Mouse (Mus musculus) forebrain, embryonic 13.5 days (tissue): ENCODE data around the gene Bcl9. TPM values are rescaled to one million over a fixed set of nuclear protein-coding genes. Genes with fewer than 3 reads are reported as not detected.

Experiments
- ATAC-seq: fragments of 200-750 bp; cut with Nextera tagmentation; 2 replicates; pipeline ENCODE4 v1.8.0; 2017
- H3K27ac ChIP-seq: fragments of 300-500 bp; sonication (generic); 2 replicates; pipeline ENCODE4 v1.5.1; 2015; ENCODE audit warnings: inconsistent platforms, mild to moderate bottlenecking, moderate library complexity
- H3K27me3 ChIP-seq: fragments of 300-500 bp; sonication (generic); 2 replicates; pipeline ENCODE4 v1.6.1; 2015; ENCODE audit warnings: mild to moderate bottlenecking, inconsistent platforms
- H3K36me3 ChIP-seq: fragments of 300-500 bp; sonication (generic); 2 replicates; pipeline ENCODE4 v1.6.1; 2015; ENCODE audit warnings: mild to moderate bottlenecking, inconsistent platforms; ENCODE audit not compliant: poor library complexity, severe bottlenecking
- H3K4me1 ChIP-seq: fragments of 300-500 bp; sonication (generic); 2 replicates; pipeline ENCODE4 v1.6.1; 2015; ENCODE audit warnings: inconsistent platforms
- H3K4me2 ChIP-seq: fragments of 300-500 bp; sonication (generic); 2 replicates; pipeline ENCODE4 v1.6.1; 2015; ENCODE audit warnings: inconsistent platforms, mild to moderate bottlenecking, moderate library complexity
- H3K4me3 ChIP-seq: fragments of 300-500 bp; sonication (generic); 2 replicates; pipeline ENCODE4 v1.5.1; 2015; ENCODE audit warnings: mild to moderate bottlenecking, inconsistent platforms
- H3K9ac ChIP-seq: fragments of 300-500 bp; sonication (generic); 2 replicates; pipeline ENCODE4 v1.6.1; 2015; ENCODE audit warnings: mild to moderate bottlenecking, inconsistent platforms
- H3K9me3 ChIP-seq: fragments of 300-500 bp; sonication (generic); replicated peaks from 2 replicates; pipeline ENCODE4 v1.6.1; 2016; ENCODE audit warnings: inconsistent platforms
- WGBS: fragments of 180-500 bp; shearing (Covaris S2); methylation state at CpG from one replicate; pipeline ENCODE4 v1.1.7; 2015; 5-methylcytosine and 5-hydroxymethylcytosine counted together
- polyA plus RNA-seq: library from polyadenylated mRNA; unstranded; fragments of >200 nt; fragmentation: Nextera tagmentation; extraction: Ambion mirVana; gene quantifications from 2 replicates; pipeline ENCODE4 v1.2.1, GENCODE M21; 2015

Bcl9 gene
- polyA plus RNA-seq, 1 experiment from 2014 or later, result 105 TPM

DNA sequence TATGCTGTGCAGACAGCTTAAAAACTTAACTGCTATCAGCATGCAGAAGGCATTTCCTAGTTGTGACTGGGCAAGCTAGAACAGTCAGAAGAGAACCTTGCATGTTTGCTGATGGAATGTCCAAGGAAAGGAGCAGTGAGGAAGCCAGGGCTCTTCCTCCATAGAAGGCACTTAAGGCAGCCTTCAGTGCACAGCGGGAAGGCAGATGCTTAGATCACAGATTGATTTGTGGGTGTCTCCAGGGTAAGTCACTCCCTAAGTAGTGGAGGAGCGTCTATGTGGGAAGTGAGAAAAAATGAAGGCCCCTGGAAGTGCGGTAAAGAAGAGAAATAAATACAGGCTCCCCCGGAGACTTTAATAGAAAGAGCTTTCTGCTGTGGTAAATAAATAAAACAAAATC lies 98.5 kb downstream of the Bcl9 start:
- H3K4me1 ChIP-seq, result peaks cover 5% of the 10 kb centered on the region; the same call in 1 of the 2 replicates
- no peak for ATAC-seq
- H3K4me2 ChIP-seq, result no peak overlapping the region
- H3K27ac ChIP-seq, result no peak overlapping the region
- H3K9me3 ChIP-seq, result no peaks in the 10 kb centered on the region
- H3K27me3 ChIP-seq, result no peaks in the 10 kb centered on the region
- H3K9ac ChIP-seq, result no peak overlapping the region
- WGBS, result 29% methylated on average over 4 of the region's 4 CpGs
- peaks cover 18% of the 10 kb centered on the region for H3K36me3 ChIP-seq
- H3K4me3 ChIP-seq, result no peak overlapping the region

GRCm38 (mm10) chr3:97196571-97196970 lies 101.1 kb downstream of the Bcl9 start:
- H3K27me3 ChIP-seq, result no peaks in the 10 kb centered on the region
- no peaks in the 10 kb centered on the region for H3K9me3 ChIP-seq
- 90% methylated on average over 8 of the region's 8 CpGs for WGBS
- no peak overlapping the region for H3K27ac ChIP-seq
- H3K36me3 ChIP-seq, result no peaks in the 10 kb centered on the region
- no peak overlapping the region for H3K4me3 ChIP-seq
- H3K4me2 ChIP-seq, result no peak overlapping the region
- H3K9ac ChIP-seq, result no peak overlapping the region
- H3K4me1 ChIP-seq, result peaks cover 5% of the 10 kb centered on the region; the same call in 1 of the 2 replicates
- ATAC-seq, result no peak

DNA sequence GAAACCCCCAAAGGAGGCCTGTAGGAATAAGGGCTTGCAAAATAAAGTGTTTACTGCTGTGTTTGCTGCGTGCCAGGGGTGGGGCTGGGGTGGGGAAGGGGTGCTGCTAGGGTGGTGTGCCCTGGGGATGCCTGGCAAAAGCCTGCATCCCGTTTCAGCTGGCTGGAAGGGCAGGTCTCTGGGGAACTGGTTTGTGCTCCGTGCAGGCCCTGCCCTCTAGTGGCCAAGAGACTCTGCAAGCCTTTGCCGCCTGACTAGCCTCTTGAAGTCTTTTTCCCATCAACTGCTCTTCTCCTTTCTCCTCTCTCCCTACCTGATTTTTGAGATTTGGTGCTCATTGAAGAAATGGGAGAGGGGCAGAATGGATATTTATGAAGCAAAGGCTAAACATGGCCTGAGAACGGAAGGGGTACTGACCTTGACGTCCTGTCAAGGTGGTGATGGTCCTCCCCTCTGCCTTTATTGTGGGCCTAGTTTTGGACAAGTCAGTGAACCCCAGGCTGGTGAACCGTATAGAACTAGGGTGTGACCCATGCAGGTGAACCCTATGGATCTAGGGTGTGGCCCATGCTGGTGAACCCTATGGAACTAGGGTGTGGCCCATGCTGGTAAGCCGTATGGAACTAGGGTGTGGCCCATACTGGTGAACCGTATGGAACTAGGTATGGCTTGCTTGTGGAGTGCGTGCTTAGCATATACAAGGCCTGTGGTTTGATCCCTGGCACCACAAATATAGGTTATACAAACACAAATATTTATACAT lies 112.4 kb downstream of the Bcl9 start:
- Histone ChIP-seq H3K36me3 (no peaks in the 10 kb centered on the region), H3K9ac (no peak overlapping the region), H3K4me2 (no peak overlapping the region), H3K27ac (no peak overlapping the region), H3K27me3 (no peaks in the 10 kb centered on the region), H3K4me3 (no peak overlapping the region), H3K9me3 (no peaks in the 10 kb centered on the region), H3K4me1 (no peaks in the 10 kb centered on the region)
- WGBS, result 46% methylated on average over 10 of the region's 10 CpGs
- ATAC-seq, result peak; percentile 65

DNA sequence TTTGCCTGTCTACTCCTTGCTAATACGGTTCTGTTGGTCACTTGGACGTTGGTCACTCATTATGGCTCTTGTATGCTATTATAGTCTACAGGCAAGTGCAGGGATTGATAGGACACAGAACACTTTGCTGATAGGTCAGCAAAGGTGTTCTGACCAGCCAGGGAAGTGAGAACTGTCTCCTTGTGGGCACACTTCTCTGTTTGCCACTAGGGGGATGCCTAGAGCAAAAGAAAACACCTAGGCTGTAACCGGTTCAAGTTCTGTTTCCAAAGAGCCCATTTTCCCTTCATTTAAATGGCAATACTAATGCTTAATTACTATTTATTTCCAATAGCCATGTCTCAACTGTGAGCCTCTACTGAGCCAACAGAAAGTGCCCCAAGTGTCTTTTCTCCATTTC lies 113.9 kb downstream of the Bcl9 start:
- Histone ChIP-seq H3K4me1 (no peaks in the 10 kb centered on the region), H3K36me3 (no peaks in the 10 kb centered on the region), H3K9ac (no peak overlapping the region), H3K27ac (no peak overlapping the region), H3K9me3 (no peaks in the 10 kb centered on the region), H3K4me3 (no peak overlapping the region), H3K4me2 (no peak overlapping the region), H3K27me3 (no peaks in the 10 kb centered on the region)
- no peak for ATAC-seq
- WGBS, result 46% methylated on average over 3 of the region's 3 CpGs

- H3K27ac ChIP-seq, result no peak overlapping the region
- H3K4me3 ChIP-seq, result no peak overlapping the region
- H3K27me3 ChIP-seq, result no peaks in the 10 kb centered on the region
- no peak overlapping the region for H3K9ac ChIP-seq
- H3K4me2 ChIP-seq, result no peak overlapping the region
- no peaks in the 10 kb centered on the region for H3K4me1 ChIP-seq
- WGBS, result 68% methylated on average over 6 of the region's 6 CpGs
- no peak for ATAC-seq
- H3K36me3 ChIP-seq, result 0 out of 2 replicates have a peak, but pooled peaks cover 5% of the 10 kb centered on the region
- no peaks in the 10 kb centered on the region for H3K9me3 ChIP-seq
Measured at GRCm38 (mm10) chr3:97180527-97180926, 117.2 kb downstream of the Bcl9 start.

GRCm38 (mm10) chr3:97178885-97179284 lies 118.8 kb downstream of the Bcl9 start:
- WGBS, result 81% methylated on average over 6 of the region's 6 CpGs
- no peak overlapping the region for H3K27ac ChIP-seq
- no peak overlapping the region for H3K4me2 ChIP-seq
- H3K36me3 ChIP-seq, result 0 out of 2 replicates have a peak, but pooled peaks cover 5% of the 10 kb centered on the region
- no peak for ATAC-seq
- no peak overlapping the region for H3K4me3 ChIP-seq
- H3K9ac ChIP-seq, result no peak overlapping the region
- no peaks in the 10 kb centered on the region for H3K9me3 ChIP-seq
- no peaks in the 10 kb centered on the region for H3K27me3 ChIP-seq
- H3K4me1 ChIP-seq, result no peaks in the 10 kb centered on the region

DNA sequence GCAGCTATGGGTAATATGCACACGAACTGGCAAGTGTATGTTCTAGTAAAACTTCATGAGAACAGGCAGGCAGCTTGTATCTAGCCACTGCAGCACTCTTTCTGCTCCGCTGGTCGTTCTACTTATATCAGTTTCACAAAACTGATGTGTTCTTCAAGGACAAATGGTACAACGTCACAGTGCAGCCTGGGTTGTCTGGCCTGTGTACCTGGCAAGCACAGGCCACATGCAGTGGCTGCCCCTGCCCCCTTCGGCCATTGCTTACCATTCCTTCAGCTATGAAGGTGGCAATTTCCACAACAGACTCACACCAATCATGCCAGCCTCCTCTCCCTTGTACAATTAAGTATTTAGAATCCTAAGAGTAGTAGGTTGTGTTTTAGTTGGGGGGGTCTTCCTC lies 125.1 kb downstream of the Bcl9 start:
- Histone ChIP-seq H3K9me3 (no peaks in the 10 kb centered on the region), H3K27ac (no peak overlapping the region), H3K27me3 (no peaks in the 10 kb centered on the region), H3K4me1 (no peaks in the 10 kb centered on the region), H3K4me3 (no peak overlapping the region), H3K36me3 (0 out of 2 replicates have a peak, but pooled peaks cover under 1% of the 10 kb centered on the region), H3K4me2 (no peak overlapping the region), H3K9ac (no peak overlapping the region)
- 90% methylated on average over 5 of the region's 5 CpGs for WGBS
- ATAC-seq, result no peak

DNA sequence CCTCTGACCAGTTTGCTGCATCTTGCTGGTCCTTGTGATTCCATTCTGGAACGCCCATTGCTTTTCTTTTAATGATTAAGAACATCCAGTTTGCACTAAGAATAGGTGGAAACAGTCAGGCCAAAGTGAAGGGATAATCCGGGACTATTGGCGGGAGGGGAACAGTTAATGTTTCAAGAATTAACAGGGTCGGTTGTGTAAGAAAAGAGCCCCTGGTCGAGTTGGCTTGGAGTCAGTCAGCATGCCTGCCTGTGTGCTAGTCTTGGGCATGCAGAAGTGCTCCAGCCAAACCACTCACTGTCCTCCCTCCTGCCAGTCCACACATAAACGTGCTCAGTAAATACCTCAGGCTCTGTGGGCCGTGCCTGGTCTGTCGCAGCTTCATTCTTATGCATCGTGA lies 125.5 kb downstream of the Bcl9 start:
- Histone ChIP-seq H3K4me2 (no peak overlapping the region), H3K9ac (no peak overlapping the region), H3K27me3 (no peaks in the 10 kb centered on the region), H3K27ac (no peak overlapping the region), H3K9me3 (no peaks in the 10 kb centered on the region), H3K4me3 (no peak overlapping the region), H3K4me1 (no peaks in the 10 kb centered on the region), H3K36me3 (no peaks in the 10 kb centered on the region)
- 70% methylated on average over 9 of the region's 9 CpGs for WGBS
- ATAC-seq, result no peak

GRCm38 (mm10) chr3:97171531-97171930 lies 126.2 kb downstream of the Bcl9 start:
- no peak overlapping the region for H3K9ac ChIP-seq
- no peak overlapping the region for H3K4me3 ChIP-seq
- ATAC-seq, result no peak
- no peaks in the 10 kb centered on the region for H3K4me1 ChIP-seq
- H3K9me3 ChIP-seq, result no peaks in the 10 kb centered on the region
- no peaks in the 10 kb centered on the region for H3K27me3 ChIP-seq
- WGBS, result 77% methylated on average over 6 of the region's 6 CpGs
- H3K36me3 ChIP-seq, result peaks cover 2% of the 10 kb centered on the region; the same call in 1 of the 2 replicates
- no peak overlapping the region for H3K4me2 ChIP-seq
- H3K27ac ChIP-seq, result no peak overlapping the region

GRCm38 (mm10) chr3:97167126-97167525 lies 130.6 kb downstream of the Bcl9 start:
- WGBS, result 79% methylated on average over 4 of the region's 4 CpGs
- H3K27ac ChIP-seq, result no peak overlapping the region
- ATAC-seq, result no peak
- H3K9ac ChIP-seq, result no peak overlapping the region; the same call in 1 of the 2 replicates
- no peaks in the 10 kb centered on the region for H3K4me1 ChIP-seq
- peaks cover 12% of the 10 kb centered on the region for H3K36me3 ChIP-seq
- no peak overlapping the region for H3K4me3 ChIP-seq
- H3K4me2 ChIP-seq, result no peak overlapping the region
- no peaks in the 10 kb centered on the region for H3K9me3 ChIP-seq
- no peaks in the 10 kb centered on the region for H3K27me3 ChIP-seq

DNA sequence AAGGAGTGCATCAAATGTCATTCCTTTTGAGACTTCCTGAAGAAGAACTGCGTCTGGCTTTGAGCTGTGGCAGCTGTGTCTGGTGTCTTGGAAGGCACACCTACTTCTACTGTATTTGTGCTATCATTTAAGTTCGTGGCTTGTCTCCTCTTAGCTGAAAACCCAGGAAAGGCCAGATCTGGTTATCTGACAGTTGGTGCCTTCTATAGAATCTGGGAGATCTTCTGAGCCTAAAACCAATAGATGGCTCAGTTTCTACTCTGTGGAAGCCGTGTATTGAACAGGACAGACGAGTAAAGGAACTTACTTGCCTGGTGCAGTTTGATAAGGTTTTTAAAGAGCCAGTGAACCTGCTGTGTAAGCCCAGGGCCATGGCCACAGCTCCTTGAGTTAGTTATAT lies 133.2 kb downstream of the Bcl9 start:
- peaks cover 16% of the 10 kb centered on the region for H3K4me1 ChIP-seq
- no peak overlapping the region for H3K9ac ChIP-seq
- WGBS, result 86% methylated on average over 4 of the region's 4 CpGs
- H3K4me3 ChIP-seq, result no peak overlapping the region
- no peaks in the 10 kb centered on the region for H3K9me3 ChIP-seq
- H3K36me3 ChIP-seq, result peaks cover 12% of the 10 kb centered on the region
- no peak overlapping the region for H3K4me2 ChIP-seq
- H3K27ac ChIP-seq, result no peak overlapping the region
- H3K27me3 ChIP-seq, result no peaks in the 10 kb centered on the region
- no peak for ATAC-seq

- H3K9me3 ChIP-seq, result no peaks in the 10 kb centered on the region
- no peak overlapping the region for H3K27ac ChIP-seq
- peaks cover 12% of the 10 kb centered on the region for H3K36me3 ChIP-seq
- 64% methylated on average over 4 of the region's 4 CpGs for WGBS
- no peak overlapping the region for H3K4me2 ChIP-seq
- no peak for ATAC-seq
- H3K4me3 ChIP-seq, result no peak overlapping the region
- no peaks in the 10 kb centered on the region for H3K27me3 ChIP-seq
- H3K9ac ChIP-seq, result no peak overlapping the region
- H3K4me1 ChIP-seq, result peaks cover 22% of the 10 kb centered on the region
Measured at GRCm38 (mm10) chr3:97161773-97162172, 135.9 kb downstream of the Bcl9 start.

DNA sequence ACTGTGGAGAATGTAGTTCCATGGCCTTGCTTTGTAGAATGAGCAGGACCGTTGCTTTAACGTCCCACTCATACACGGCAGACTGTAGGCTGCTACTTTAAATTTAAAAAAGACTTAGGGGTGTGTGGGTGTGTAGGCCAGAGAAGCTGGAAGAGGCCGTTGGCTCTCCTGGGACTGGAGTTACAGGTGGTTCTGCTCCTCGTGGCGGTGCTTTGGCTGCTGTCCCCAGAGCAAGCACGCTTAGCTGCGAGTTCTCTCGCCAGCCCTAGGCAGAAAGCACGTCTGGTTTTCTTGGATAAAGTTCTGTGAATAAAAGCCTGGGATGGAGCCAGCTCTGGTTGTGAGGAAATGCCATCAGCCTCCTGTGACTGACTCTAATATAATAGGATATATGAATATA lies 136.8 kb downstream of the Bcl9 start:
- Histone ChIP-seq H3K9ac (no peak overlapping the region), H3K36me3 (peaks cover 4% of the 10 kb centered on the region; the same call in 1 of the 2 replicates), H3K9me3 (no peaks in the 10 kb centered on the region), H3K4me1 (peaks cover 22% of the 10 kb centered on the region), H3K4me3 (no peak overlapping the region), H3K27me3 (no peaks in the 10 kb centered on the region), H3K27ac (no peak overlapping the region), H3K4me2 (peak overlapping the region; percentile 28)
- ATAC-seq, result no peak
- WGBS, result 61% methylated on average over 10 of the region's 10 CpGs
